Mouse (Mus musculus): Measurements from ENCODE around the gene Bloc1s4. TPM values are rescaled to one million over a fixed set of nuclear protein-coding genes. Genes with fewer than 3 reads are reported as not detected.

Gene Bloc1s4
- polyA plus RNA-seq, 1 experiment from 2014 or later = 23.8 TPM

DNA sequence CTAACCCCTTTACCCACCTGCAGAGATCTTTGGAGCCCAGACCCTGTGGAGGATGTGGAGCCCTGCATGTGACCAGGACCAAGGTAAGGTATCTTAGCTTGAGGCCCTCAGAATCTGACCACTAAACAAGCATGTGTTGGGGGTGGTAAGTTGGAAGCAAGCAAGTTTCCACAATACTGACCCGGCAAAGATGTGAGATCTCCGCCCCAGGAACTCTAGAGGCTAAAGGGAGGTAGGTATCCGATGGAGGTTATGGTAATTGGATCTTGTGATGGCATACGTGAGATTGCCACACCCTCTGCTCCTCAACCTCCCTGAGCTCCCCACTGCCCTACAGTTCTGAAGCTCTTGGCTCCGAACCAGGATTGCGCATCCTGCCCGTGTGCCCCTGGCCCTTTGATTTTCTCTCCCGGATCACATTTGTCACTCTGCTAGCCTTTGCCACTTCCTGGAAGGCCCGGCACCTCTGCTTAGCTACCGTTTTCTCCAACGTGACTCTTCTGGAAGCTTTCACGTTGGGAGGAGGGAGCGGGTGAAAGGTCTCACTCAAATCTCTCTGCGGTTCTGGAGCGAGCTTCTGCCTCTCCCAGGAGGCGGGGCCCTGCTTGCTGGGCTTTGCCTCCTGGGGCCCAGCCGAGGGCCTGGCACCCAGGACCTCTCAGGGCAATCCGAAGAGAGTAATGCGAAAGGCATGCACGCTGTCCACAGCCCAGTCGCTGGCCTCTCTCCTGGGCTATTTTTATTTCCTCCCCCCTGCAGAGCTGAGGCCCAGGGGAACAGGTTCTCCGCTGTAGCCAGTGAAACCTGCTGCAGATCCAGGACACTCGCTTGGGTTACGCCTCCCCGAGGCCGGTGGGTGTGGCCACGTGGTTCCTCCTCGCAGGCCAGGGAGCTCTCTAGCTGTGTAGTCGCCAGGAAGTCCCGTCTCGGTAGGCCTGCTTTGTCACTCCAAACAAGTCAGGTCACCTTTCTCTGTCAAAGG lies 35.6 kb downstream of the Bloc1s4 start:
- Histone ChIP-seq H3K9ac (no peak overlapping the region), H3K36me3 (no peaks in the 10 kb centered on the region), H3K4me1 (peaks cover 13% of the 10 kb centered on the region), H3K4me3 (peak overlapping the region; percentile 37), H3K27me3 (peaks cover 75% of the 10 kb centered on the region), H3K4me2 (peak overlapping the region; percentile 62), H3K9me3 (no peaks in the 10 kb centered on the region), H3K27ac (no peak overlapping the region)
- 6% methylated on average over 31 of the region's 31 CpGs for WGBS
- peak; percentile 88 for ATAC-seq (ENCODE audit: borderline replicate concordance, extremely low read depth, low FRiP score, low TSS enrichment)

DNA sequence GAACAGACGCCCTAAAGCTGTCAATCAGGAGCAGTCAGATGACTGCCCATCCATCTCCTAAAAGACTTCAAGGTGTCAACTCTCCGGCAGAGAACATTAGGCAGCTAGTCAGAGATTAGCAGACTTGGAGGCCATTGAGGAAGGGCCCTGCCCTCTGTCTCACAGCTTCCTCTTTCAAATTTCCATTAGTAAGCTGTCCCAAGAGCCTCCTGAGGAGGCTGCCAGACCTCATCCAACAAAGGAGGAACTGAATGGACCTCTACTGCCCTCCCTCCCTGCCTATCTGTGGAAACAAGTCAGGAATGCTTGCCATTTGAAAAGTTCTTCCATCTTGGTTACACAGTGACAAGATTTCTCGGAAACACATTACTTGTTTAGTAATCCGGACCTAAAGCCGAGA lies 36.6 kb downstream of the Bloc1s4 start:
- H3K9me3 ChIP-seq = no peaks in the 10 kb centered on the region
- no peak overlapping the region for H3K4me3 ChIP-seq
- no peak overlapping the region for H3K27ac ChIP-seq
- ATAC-seq (ENCODE audit: borderline replicate concordance, extremely low read depth, low FRiP score, low TSS enrichment) = no peak
- no peak overlapping the region for H3K9ac ChIP-seq
- peaks cover 13% of the 10 kb centered on the region for H3K4me1 ChIP-seq
- WGBS = 44% methylated on average over 5 of the region's 5 CpGs
- no peaks in the 10 kb centered on the region for H3K36me3 ChIP-seq
- no peak overlapping the region for H3K4me2 ChIP-seq
- peaks cover 70% of the 10 kb centered on the region for H3K27me3 ChIP-seq

DNA sequence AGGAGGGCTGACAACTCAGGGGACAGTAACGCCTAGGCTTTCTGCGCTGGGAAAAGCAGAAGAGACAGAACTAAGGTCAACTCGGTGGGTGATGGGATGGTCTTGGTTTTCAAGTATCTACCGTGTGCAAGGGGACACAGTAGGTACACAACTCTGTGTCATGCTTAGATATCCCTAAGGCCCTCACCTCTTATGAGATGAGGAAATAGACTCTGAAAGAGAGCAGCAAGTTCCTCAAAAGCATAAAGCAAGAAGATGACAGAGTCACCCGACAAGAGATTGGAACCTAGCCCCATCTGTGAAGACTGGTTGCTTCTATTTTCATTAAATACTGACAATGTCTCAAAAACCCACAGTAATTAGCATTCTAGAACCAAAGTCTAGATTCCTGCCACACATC lies 42.7 kb downstream of the Bloc1s4 start:
- Histone ChIP-seq H3K27me3 (peaks cover 63% of the 10 kb centered on the region), H3K9ac (no peak overlapping the region), H3K4me1 (no peaks in the 10 kb centered on the region), H3K4me3 (no peak overlapping the region), H3K36me3 (no peaks in the 10 kb centered on the region), H3K4me2 (no peak overlapping the region), H3K27ac (no peak overlapping the region), H3K9me3 (no peaks in the 10 kb centered on the region)
- ATAC-seq (ENCODE audit: borderline replicate concordance, extremely low read depth, low FRiP score, low TSS enrichment) = no peak
- WGBS = 81% methylated on average over 5 of the region's 5 CpGs

DNA sequence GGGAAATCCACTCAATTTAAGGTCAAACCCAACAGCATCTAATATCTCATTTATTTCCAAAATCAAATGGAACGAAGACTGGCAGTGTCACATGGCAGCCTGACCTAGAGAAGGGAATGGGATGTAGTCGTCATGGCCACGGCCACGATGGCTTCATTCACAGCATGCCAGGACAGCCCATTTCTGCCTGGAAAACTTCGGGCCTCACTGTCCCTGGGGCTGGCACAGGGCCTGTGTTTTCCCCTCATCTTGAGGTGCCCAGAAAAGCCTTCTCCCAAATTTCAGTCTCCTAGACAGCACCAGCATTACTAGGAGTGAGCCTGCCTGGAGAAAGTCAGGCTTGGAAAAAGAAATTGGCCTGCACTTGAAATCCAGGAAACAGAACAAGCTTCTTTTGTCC lies 43.1 kb downstream of the Bloc1s4 start:
- WGBS = 80% methylated on average over 5 of the region's 5 CpGs
- no peak overlapping the region for H3K4me2 ChIP-seq
- no peak overlapping the region for H3K4me3 ChIP-seq
- no peaks in the 10 kb centered on the region for H3K36me3 ChIP-seq
- H3K4me1 ChIP-seq = no peaks in the 10 kb centered on the region
- H3K9me3 ChIP-seq = no peaks in the 10 kb centered on the region
- H3K9ac ChIP-seq = no peak overlapping the region
- no peak for ATAC-seq (ENCODE audit: borderline replicate concordance, extremely low read depth, low FRiP score, low TSS enrichment)
- no peak overlapping the region for H3K27ac ChIP-seq
- H3K27me3 ChIP-seq = peaks cover 64% of the 10 kb centered on the region

DNA sequence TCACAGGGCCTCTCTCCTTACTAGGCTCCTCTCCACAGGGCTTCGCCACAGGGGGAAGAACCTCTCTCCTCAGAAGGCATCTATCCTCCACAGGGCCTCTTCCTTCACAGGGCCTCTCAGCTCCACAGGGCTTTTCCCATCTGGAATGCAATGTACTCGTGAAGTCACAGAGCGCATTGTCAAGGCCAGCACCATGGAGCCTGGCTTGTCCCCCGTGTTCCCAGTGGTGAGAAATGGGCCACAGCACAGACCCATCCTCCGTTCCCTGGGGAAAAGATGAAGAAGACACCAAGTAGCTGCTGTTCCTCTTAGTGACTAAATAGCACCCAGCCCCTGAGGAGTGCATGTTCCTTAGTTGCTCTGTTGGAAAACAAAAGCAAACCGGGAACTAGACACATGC lies 43.8 kb downstream of the Bloc1s4 start:
- ATAC-seq (ENCODE audit: borderline replicate concordance, extremely low read depth, low FRiP score, low TSS enrichment) = no peak
- WGBS = 65% methylated on average over 6 of the region's 6 CpGs
- Histone ChIP-seq H3K4me1 (no peaks in the 10 kb centered on the region), H3K4me2 (no peak overlapping the region), H3K27me3 (peaks cover 65% of the 10 kb centered on the region), H3K4me3 (no peak overlapping the region), H3K27ac (no peak overlapping the region), H3K36me3 (no peaks in the 10 kb centered on the region), H3K9me3 (no peaks in the 10 kb centered on the region), H3K9ac (no peak overlapping the region)

DNA sequence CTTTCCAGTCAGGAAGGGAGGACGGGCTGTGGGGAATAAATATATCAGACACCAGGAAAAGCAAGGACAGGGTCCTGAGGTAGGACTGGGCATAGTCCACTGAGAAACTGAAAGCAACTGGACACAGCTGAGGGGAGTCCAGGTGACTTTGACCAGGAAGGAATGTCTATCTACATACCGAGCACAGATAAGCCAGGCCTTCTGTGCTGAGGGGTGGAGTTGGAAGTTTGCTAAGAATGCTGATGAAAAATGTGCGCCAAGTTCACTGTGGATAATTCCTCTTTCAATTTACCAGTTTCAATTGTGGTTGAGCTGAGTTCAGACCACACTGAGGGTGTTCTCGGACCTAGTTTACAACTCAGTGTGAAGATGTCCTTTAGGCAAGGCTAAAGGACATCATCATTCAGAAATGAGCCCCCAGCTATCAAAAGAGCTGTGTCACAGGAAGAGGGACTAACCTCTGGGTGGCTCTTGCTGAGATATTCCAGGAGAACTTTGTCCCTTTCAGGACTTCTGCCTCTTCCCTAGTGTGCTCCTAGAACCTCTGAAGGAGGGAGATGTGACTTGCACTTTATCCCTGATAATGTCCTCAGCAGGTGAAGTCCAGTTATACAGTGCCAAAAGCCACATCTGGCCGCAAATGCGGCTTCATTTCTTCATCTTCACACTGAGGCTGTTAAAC lies 47.4 kb downstream of the Bloc1s4 start:
- Histone ChIP-seq H3K4me2 (no peak overlapping the region), H3K27ac (no peak overlapping the region)

DNA sequence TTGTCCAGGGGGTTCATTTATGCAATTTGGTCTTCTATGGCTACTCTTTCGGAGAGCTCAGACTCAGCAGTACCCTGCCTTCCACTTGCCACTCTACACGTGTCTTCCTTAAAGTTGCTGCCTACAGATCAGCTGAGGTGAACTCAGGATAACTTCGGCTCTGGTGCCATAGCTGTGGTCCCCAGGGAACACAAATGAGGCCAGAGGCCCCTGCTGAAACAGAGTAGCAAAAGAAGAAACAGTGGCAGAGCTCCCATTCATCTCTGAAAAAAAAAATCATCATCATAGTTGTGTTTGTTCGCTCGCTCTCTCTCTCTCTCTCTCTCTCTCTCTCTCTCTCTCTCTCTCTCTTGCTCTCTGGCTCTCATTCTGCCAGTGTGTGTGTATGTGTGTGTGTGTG lies 49.8 kb downstream of the Bloc1s4 start:
- no peak overlapping the region for H3K27ac ChIP-seq
- H3K36me3 ChIP-seq = no peaks in the 10 kb centered on the region
- H3K9ac ChIP-seq = no peak overlapping the region
- peaks cover 52% of the 10 kb centered on the region for H3K27me3 ChIP-seq
- no peak for ATAC-seq (ENCODE audit: borderline replicate concordance, extremely low read depth, low FRiP score, low TSS enrichment)
- 63% methylated on average over 5 of the region's 5 CpGs for WGBS
- no peak overlapping the region for H3K4me2 ChIP-seq
- no peaks in the 10 kb centered on the region for H3K9me3 ChIP-seq
- no peak overlapping the region for H3K4me3 ChIP-seq
- H3K4me1 ChIP-seq = peaks cover 14% of the 10 kb centered on the region

More for the DNA sequence above, 47.4 kb downstream of the Bloc1s4 start:
- Histone ChIP-seq H3K36me3 (no peaks in the 10 kb centered on the region), H3K4me1 (peaks cover 4% of the 10 kb centered on the region), H3K27me3 (peaks cover 70% of the 10 kb centered on the region), H3K4me3 (no peak overlapping the region), H3K9ac (no peak overlapping the region), H3K9me3 (no peaks in the 10 kb centered on the region)
- WGBS = 53% methylated on average over 6 of the region's 6 CpGs
- ATAC-seq (ENCODE audit: borderline replicate concordance, extremely low read depth, low FRiP score, low TSS enrichment) = no peak

DNA sequence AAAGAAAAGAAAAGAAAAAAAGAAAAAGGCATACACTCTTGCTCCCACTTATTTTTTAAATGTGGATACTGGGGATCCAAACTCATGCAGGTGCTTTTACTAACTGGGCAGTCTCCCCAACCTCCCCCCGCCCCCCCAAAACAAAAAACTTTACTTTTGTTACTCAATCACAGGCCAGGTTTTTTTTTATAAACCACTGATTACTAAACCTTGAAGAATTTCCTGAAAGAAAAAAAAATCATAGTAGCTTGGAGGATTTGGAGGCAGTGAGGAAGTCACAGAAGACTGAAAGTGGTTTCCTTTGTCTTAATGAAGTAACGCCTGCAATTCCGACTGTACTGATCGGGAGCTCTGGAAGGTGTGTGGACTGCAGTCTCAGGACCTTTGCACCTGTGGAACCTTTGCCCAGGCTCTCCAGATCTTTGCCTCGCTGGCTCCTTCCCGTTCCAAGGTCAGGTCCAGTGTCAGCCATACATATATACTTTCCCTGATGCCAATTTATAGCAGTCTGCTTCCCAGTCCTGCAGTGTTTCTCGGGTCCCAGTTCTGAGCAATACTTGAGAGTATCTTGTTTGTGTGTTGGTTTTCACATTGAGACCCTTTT lies 50.3 kb downstream of the Bloc1s4 start:
- ATAC-seq (ENCODE audit: borderline replicate concordance, extremely low read depth, low FRiP score, low TSS enrichment) = no peak

More for the DNA sequence above, 50.3 kb downstream of the Bloc1s4 start:
- Histone ChIP-seq H3K9ac (no peak overlapping the region), H3K36me3 (no peaks in the 10 kb centered on the region), H3K4me1 (peaks cover 14% of the 10 kb centered on the region), H3K27ac (no peak overlapping the region), H3K4me2 (no peak overlapping the region), H3K4me3 (no peak overlapping the region), H3K9me3 (no peaks in the 10 kb centered on the region), H3K27me3 (peaks cover 47% of the 10 kb centered on the region)
- 54% methylated on average over 7 of the region's 7 CpGs for WGBS

Other genes starting within 250 kb of the Bloc1s4 start
- gene Tbc1d14, start 155.4 kb downstream of the Bloc1s4 start, polyA plus RNA-seq (2015; fragmentation: Nextera tagmentation; extraction: Ambion mirVana) = 24.3 and 24.7 TPM in 2 replicates
- gene D5Ertd579e, start 52.6 kb downstream of the Bloc1s4 start, polyA plus RNA-seq (2015; fragmentation: Nextera tagmentation; extraction: Ambion mirVana) = 15.5 and 16.7 TPM in 2 replicates
- 476 and 499 TPM in 2 replicates for gene Mrfap1, start 48.1 kb upstream of the Bloc1s4 start, polyA plus RNA-seq (2015; fragmentation: Nextera tagmentation; extraction: Ambion mirVana)
- 11.3 and 14.0 TPM in 2 replicates for gene Man2b2, start 82.0 kb upstream of the Bloc1s4 start, polyA plus RNA-seq (2015; fragmentation: Nextera tagmentation; extraction: Ambion mirVana)
- 0.10 and 0.26 TPM in 2 replicates for gene Ppp2r2c, start 119.9 kb upstream of the Bloc1s4 start, polyA plus RNA-seq (2015; fragmentation: Nextera tagmentation; extraction: Ambion mirVana)
- 8.5 and 10.1 TPM in 2 replicates for gene Wfs1, start 240.6 kb upstream of the Bloc1s4 start, polyA plus RNA-seq (2015; fragmentation: Nextera tagmentation; extraction: Ambion mirVana)